Comparison of ENCODE assay signal across 25 mouse cellular contexts in genomic region chr8:92790835-92791234, GRCm38 (mm10).
"Had no signal": no experiment of that assay in that cellular context is flagged by ENCODE, and none has a peak within 500 bp of the region (broad histone marks: within the 10 kb centered on the region; RNA-seq: fewer than 3 reads in every experiment).

No protein-coding gene starts in this region.

- H3K9ac ChIP-seq: heart, embryonic 13.5 days; heart, embryonic 15.5 days; hindbrain, embryonic 13.5 days; hindbrain, embryonic 15.5 days; kidney, embryonic 15.5 days; limb, embryonic 12.5 days; liver, embryonic 13.5 days had no signal

- H3K4me1 ChIP-seq: heart, embryonic 13.5 days; heart, embryonic 15.5 days; hindbrain, embryonic 13.5 days; hindbrain, embryonic 15.5 days; kidney, embryonic 15.5 days; liver, embryonic 13.5 days had no signal

- ATAC-seq: hindbrain, postnatal 0 days; intestine, embryonic 16.5 days had no signal

- DNase-seq: gastrocnemius, postnatal 14 days; gastrocnemius, postnatal 36 days; heart, adult 2 months; heart, postnatal 14 days; heart, postnatal 36 days; kidney, adult 11 months; kidney, adult 2 months; kidney, adult 9 months; kidney, postnatal 25 days; kidney, postnatal 4 days; liver; liver, embryonic 13.5 days had no signal

- H3K9me3 ChIP-seq: heart, embryonic 13.5 days; heart, embryonic 15.5 days; hindbrain, embryonic 13.5 days; hindbrain, embryonic 15.5 days; limb, embryonic 10.5 days; liver, embryonic 13.5 days had no signal

- H3K27ac ChIP-seq: heart, adult 2 months; heart, embryonic 13.5 days; heart, embryonic 15.5 days; hindbrain, embryonic 13.5 days; hindbrain, embryonic 15.5 days; hindbrain, postnatal 0 days; kidney, embryonic 15.5 days; kidney, postnatal 0 days; layer of hippocampus, adult 2 months; left cerebral cortex, adult 2 months; limb, embryonic 10.5 days; limb, embryonic 12.5 days; liver, embryonic 13.5 days had no signal

- H3K27me3 ChIP-seq: heart, embryonic 13.5 days; heart, embryonic 15.5 days; hindbrain, embryonic 13.5 days; hindbrain, embryonic 15.5 days; kidney, embryonic 15.5 days; limb, embryonic 12.5 days; liver, embryonic 13.5 days had no signal

- H3K4me3 ChIP-seq: heart, adult 2 months; heart, embryonic 13.5 days; heart, embryonic 15.5 days; hindbrain, embryonic 13.5 days; hindbrain, embryonic 15.5 days; kidney, embryonic 15.5 days; layer of hippocampus, adult 2 months; left cerebral cortex, adult 2 months; limb, embryonic 10.5 days; limb, embryonic 12.5 days; liver, embryonic 13.5 days had no signal

- H3K4me2 ChIP-seq: heart, embryonic 13.5 days; heart, embryonic 15.5 days; hindbrain, embryonic 13.5 days; hindbrain, embryonic 15.5 days; kidney, embryonic 15.5 days; limb, embryonic 12.5 days; liver, embryonic 11.5 days; liver, embryonic 13.5 days had no signal

- H3K36me3 ChIP-seq: heart, embryonic 13.5 days; heart, embryonic 15.5 days; hindbrain, embryonic 13.5 days; hindbrain, embryonic 15.5 days; kidney, embryonic 15.5 days; limb, embryonic 10.5 days; limb, embryonic 12.5 days; liver, embryonic 13.5 days had no signal
